Mouse (Mus musculus) CH12.LX (cell line): ENCODE measurements at regions not wholly inside any gene's neighbourhood (a gene's known extent, or its start where the extent isn't known, plus 50 kb on each side); places are given as distances from the start of the nearest gene placed in this dataset.

ENCODE experiments used
- CHD2 ChIP-seq: IDR thresholded peaks from 2 replicates; pipeline ENCODE4 v1.6.1; 2011; ENCODE audit warnings: low read length, improper control_type of control experiment
- CTCF ChIP-seq, 2 experiments: IDR thresholded peaks in 1 of 2; conservative IDR thresholded peaks in 1 of 2; 2 replicates each; pipeline ENCODE4 v1.5.1; 2011 to 2012; ENCODE audit warnings: low read depth in 2 of 2, low read length in 2 of 2, improper control_type of control experiment in 1 of 2, inconsistent platforms in 1 of 2, mild to moderate bottlenecking in 1 of 2, moderate library complexity in 1 of 2
- EP300 ChIP-seq: IDR thresholded peaks from 2 replicates; pipeline ENCODE4 v1.6.1; 2011; ENCODE audit warnings: low read length, improper control_type of control experiment
- NELFE ChIP-seq: IDR thresholded peaks from 2 replicates; pipeline ENCODE4 v1.6.1; 2011; ENCODE audit warnings: low read depth, low read length, improper control_type of control experiment
- NRF1 ChIP-seq: IDR thresholded peaks from 2 replicates; pipeline ENCODE4 v1.6.1; 2014; ENCODE audit warnings: low read depth, mild to moderate bottlenecking, inconsistent platforms, low read length, improper control_type of control experiment, moderate library complexity
- POLR2A ChIP-seq: IDR thresholded peaks from 2 replicates; pipeline ENCODE4 v1.6.1; 2011; ENCODE audit warnings: low read depth, mild to moderate bottlenecking, improper control_type of control experiment, low read length
- SMC3 ChIP-seq: IDR thresholded peaks from 2 replicates; pipeline ENCODE4 v1.6.1; 2011; ENCODE audit warnings: low read depth, low read length, improper control_type of control experiment
- USF1 ChIP-seq: IDR thresholded peaks from 2 replicates; pipeline ENCODE4 v1.6.1; 2014; ENCODE audit warnings: low read depth, mild to moderate bottlenecking, inconsistent platforms, low read length, improper control_type of control experiment
- USF2 ChIP-seq: conservative IDR thresholded peaks from 2 replicates; pipeline ENCODE4 v1.6.1; 2011; ENCODE audit warnings: low read depth, low read length, improper control_type of control experiment

DNA sequence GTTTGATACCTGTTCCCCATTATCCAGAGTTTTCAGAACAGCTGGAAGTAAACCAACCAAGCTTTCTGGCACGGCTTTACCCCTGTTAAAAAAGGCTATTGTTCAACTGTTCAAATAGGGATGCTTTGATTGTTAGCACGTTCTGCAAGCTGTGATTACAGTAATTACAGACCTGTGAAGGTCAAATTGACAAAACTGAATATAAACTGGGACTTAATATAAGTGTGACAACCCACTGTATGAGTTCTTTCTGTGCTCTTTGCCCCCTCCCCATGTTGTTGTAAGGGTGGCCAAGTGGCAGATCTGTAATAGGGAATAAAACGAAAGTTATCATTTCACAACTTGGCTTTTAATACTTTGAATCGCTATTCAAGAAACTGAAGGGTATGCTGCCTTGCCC lies 105.0 kb upstream of the 4933415F23Rik start:
- TF ChIP-seq SMC3 (no peak), CTCF (conservative IDR thresholded peaks at IDR 0.05 in 1 of 2, IDR thresholded peaks at IDR 0.05 in 1 of 2; ENCODE audit: low read depth in 2 of 2, low read length in 2 of 2) (no peak), CHD2 (no peak), EP300 (no peak), POLR2A (no peak), NRF1 (no peak), NELFE (no peak), USF1 (no peak), USF2 (no peak)
